Mouse (Mus musculus) neural tube, embryonic 14.5 days (tissue): ENCODE results near the gene Pola1. TPM values are rescaled to one million over a fixed set of nuclear protein-coding genes. Genes with fewer than 3 reads are reported as not detected.

ENCODE experiments used
- ATAC-seq: fragments of 200-750 bp; cut with Nextera tagmentation; 2 replicates; pipeline ENCODE4 v1.8.0; 2017; ENCODE audit warnings: low read depth, mild to moderate bottlenecking, moderate TSS enrichment, moderate library complexity
- H3K27ac ChIP-seq: fragments of 300-500 bp; sonication (generic); 2 replicates; pipeline ENCODE4 v1.5.1; 2014; ENCODE audit warnings: low read depth, mild to moderate bottlenecking, control low read depth, low read length, moderate library complexity, mixed read lengths
- H3K27me3 ChIP-seq: fragments of 300-500 bp; sonication (generic); 2 replicates; pipeline ENCODE4 v1.6.1; 2014; ENCODE audit warnings: low read length; ENCODE audit not compliant: control insufficient read depth, insufficient read depth
- H3K36me3 ChIP-seq: fragments of 300-500 bp; sonication (generic); 2 replicates; pipeline ENCODE4 v1.6.1; 2014; ENCODE audit warnings: low read length, mixed read lengths; ENCODE audit not compliant: control insufficient read depth, insufficient read depth
- H3K4me1 ChIP-seq: fragments of 300-500 bp; sonication (generic); 2 replicates; pipeline ENCODE4 v1.6.1; 2014; ENCODE audit warnings: low read length; ENCODE audit not compliant: control insufficient read depth, insufficient read depth
- H3K4me2 ChIP-seq: fragments of 300-500 bp; sonication (generic); 2 replicates; pipeline ENCODE4 v1.6.1; 2014; ENCODE audit warnings: mild to moderate bottlenecking, low read depth, low read length, control low read depth
- H3K4me3 ChIP-seq: fragments of 300-500 bp; sonication (generic); 2 replicates; pipeline ENCODE4 v1.5.1; 2014; ENCODE audit warnings: low read depth, low read length, control low read depth, mixed read lengths
- H3K9ac ChIP-seq: fragments of 300-500 bp; sonication (generic); replicated peaks from 2 replicates; pipeline ENCODE4 v1.6.1; 2014; ENCODE audit warnings: low read depth, mild to moderate bottlenecking, control low read depth, low read length, mixed read lengths
- H3K9me3 ChIP-seq: fragments of 300-500 bp; sonication (generic); 2 replicates; pipeline ENCODE4 v1.6.1; 2016; ENCODE audit warnings: low read length; ENCODE audit not compliant: control insufficient read depth
- WGBS: fragments of 180-500 bp; shearing (Covaris S2); extraction: QIAGEN DNeasy Blood & Tissue Kit; methylation state at CpG from one replicate; pipeline ENCODE4 v1.1.7; 2014; 5-methylcytosine and 5-hydroxymethylcytosine counted together
- polyA plus RNA-seq: library from polyadenylated mRNA; unstranded; fragments of >200 nt; fragmentation: Nextera tagmentation; extraction: Ambion mirVana; gene quantifications from 2 replicates; pipeline ENCODE4 v1.2.1, GENCODE M21; 2014

The Pola1 gene
- polyA plus RNA-seq, 1 experiment from 2014 or later: 4.6 TPM

GRCm38 (mm10) chrX:93369708-93370107 lies 262.2 kb downstream of the Pola1 start:
- Histone ChIP-seq H3K36me3 (no peaks in the 10 kb centered on the region), H3K4me2 (no peak overlapping the region), H3K4me3 (no peak overlapping the region), H3K9me3 (no peaks in the 10 kb centered on the region), H3K27me3 (no peaks in the 10 kb centered on the region), H3K4me1 (no peaks in the 10 kb centered on the region), H3K27ac (no peak overlapping the region), H3K9ac (no peak overlapping the region)
- WGBS: 67% methylated on average over 1 of the region's 1 CpGs
- no peak for ATAC-seq

GRCm38 (mm10) chrX:93368211-93368610 lies 263.7 kb downstream of the Pola1 start:
- H3K9me3 ChIP-seq: no peaks in the 10 kb centered on the region
- WGBS: 89% methylated on average over 3 of the region's 3 CpGs

GRCm38 (mm10) chrX:93321336-93321735 lies 310.6 kb downstream of the Pola1 start:
- no peak overlapping the region for H3K27ac ChIP-seq
- no peak for ATAC-seq
- no peaks in the 10 kb centered on the region for H3K27me3 ChIP-seq
- no peaks in the 10 kb centered on the region for H3K9me3 ChIP-seq
- no peaks in the 10 kb centered on the region for H3K4me1 ChIP-seq
- no peak overlapping the region for H3K4me3 ChIP-seq
- WGBS: 83% methylated on average over 1 of the region's 1 CpGs
- no peak overlapping the region for H3K4me2 ChIP-seq
- H3K36me3 ChIP-seq: no peaks in the 10 kb centered on the region
- no peak overlapping the region for H3K9ac ChIP-seq

More at GRCm38 (mm10) chrX:93368211-93368610, 263.7 kb downstream of the Pola1 start:
- Histone ChIP-seq H3K27ac (no peak overlapping the region), H3K9ac (no peak overlapping the region), H3K4me3 (no peak overlapping the region), H3K27me3 (no peaks in the 10 kb centered on the region), H3K4me2 (no peak overlapping the region), H3K4me1 (no peaks in the 10 kb centered on the region), H3K36me3 (no peaks in the 10 kb centered on the region)
- ATAC-seq: no peak

- Histone ChIP-seq H3K4me3 (no peak overlapping the region), H3K27ac (no peak overlapping the region), H3K4me1 (no peaks in the 10 kb centered on the region), H3K9me3 (no peaks in the 10 kb centered on the region), H3K27me3 (no peaks in the 10 kb centered on the region), H3K9ac (no peak overlapping the region), H3K36me3 (no peaks in the 10 kb centered on the region), H3K4me2 (no peak overlapping the region)
- WGBS: 93% methylated on average over 2 of the region's 2 CpGs
- no peak for ATAC-seq
Measured at GRCm38 (mm10) chrX:93319979-93320378, 312.0 kb downstream of the Pola1 start.

GRCm38 (mm10) chrX:93317577-93317976 lies 314.4 kb downstream of the Pola1 start:
- Histone ChIP-seq H3K9ac (no peak overlapping the region), H3K36me3 (no peaks in the 10 kb centered on the region), H3K9me3 (no peaks in the 10 kb centered on the region), H3K4me3 (no peak overlapping the region), H3K4me1 (no peaks in the 10 kb centered on the region), H3K4me2 (no peak overlapping the region), H3K27ac (no peak overlapping the region), H3K27me3 (no peaks in the 10 kb centered on the region)
- WGBS: 54% methylated on average over 4 of the region's 4 CpGs
- ATAC-seq: no peak

- Histone ChIP-seq H3K4me1 (no peaks in the 10 kb centered on the region), H3K9me3 (no peaks in the 10 kb centered on the region), H3K27me3 (peaks cover 15% of the 10 kb centered on the region), H3K27ac (no peak overlapping the region), H3K36me3 (no peaks in the 10 kb centered on the region), H3K4me2 (no peak overlapping the region), H3K9ac (no peak overlapping the region), H3K4me3 (no peak overlapping the region)
- 95% methylated on average over 7 of the region's 7 CpGs for WGBS
- ATAC-seq: no peak
Measured at GRCm38 (mm10) chrX:93305780-93306179, 326.2 kb downstream of the Pola1 start.

GRCm38 (mm10) chrX:93301798-93302197 lies 330.2 kb downstream of the Pola1 start:
- Histone ChIP-seq H3K4me3 (no peak overlapping the region), H3K9me3 (no peaks in the 10 kb centered on the region), H3K36me3 (no peaks in the 10 kb centered on the region), H3K27me3 (peaks cover 29% of the 10 kb centered on the region), H3K4me1 (no peaks in the 10 kb centered on the region), H3K4me2 (no peak overlapping the region), H3K9ac (no peak overlapping the region), H3K27ac (no peak overlapping the region)
- ATAC-seq: no peak
- WGBS: 17% methylated on average over 7 of the region's 7 CpGs

GRCm38 (mm10) chrX:93300183-93300815 lies 331.7 kb downstream of the Pola1 start:
- no peaks in the 10 kb centered on the region for H3K4me1 ChIP-seq
- no peak for ATAC-seq
- H3K27me3 ChIP-seq: peaks cover 37% of the 10 kb centered on the region
- H3K9me3 ChIP-seq: no peaks in the 10 kb centered on the region
- H3K9ac ChIP-seq: no peak overlapping the region
- H3K36me3 ChIP-seq: no peaks in the 10 kb centered on the region
- WGBS: 23% methylated on average over 10 of the region's 10 CpGs
- no peak overlapping the region for H3K4me2 ChIP-seq
- H3K4me3 ChIP-seq: no peak overlapping the region
- no peak overlapping the region for H3K27ac ChIP-seq

- Histone ChIP-seq H3K27ac (no peak overlapping the region), H3K4me2 (no peak overlapping the region), H3K4me3 (no peak overlapping the region), H3K27me3 (peaks cover 37% of the 10 kb centered on the region), H3K9me3 (no peaks in the 10 kb centered on the region), H3K9ac (no peak overlapping the region), H3K4me1 (no peaks in the 10 kb centered on the region), H3K36me3 (no peaks in the 10 kb centered on the region)
- ATAC-seq: no peak
- 19% methylated on average over 6 of the region's 6 CpGs for WGBS
Measured at GRCm38 (mm10) chrX:93299771-93300170, 332.2 kb downstream of the Pola1 start.
